Mouse (Mus musculus) monocyte, adult 59 days (primary cell): ENCODE measurements around the gene Hhat. TPM values are rescaled to one million over a fixed set of nuclear protein-coding genes. Genes with fewer than 3 reads are reported as not detected.

ENCODE experiments used
- total RNA-seq, 2 experiments: library from RNA; stranded (reverse); gene quantifications; one replicate each; pipeline ENCODE4 v1.2.4; 2023

Hhat gene
- 1 to 10 TPM in 1 of 2 experiments, under 1 TPM in 1; 0.58 to 1.5 TPM for total RNA-seq

GRCm38 (mm10) chr1:192770495-192771331 is at the start of gene Hhat:
Gene Hhat (minus strand): TSS chr1:192771223.

Other genes with a start within 250 kb of the Hhat start
- not detected for gene Sertad4, start 84.5 kb upstream of the Hhat start, total RNA-seq